Mouse (Mus musculus): Measurements from ENCODE around the gene Nat8f4. TPM values are rescaled to one million over a fixed set of nuclear protein-coding genes. Genes with fewer than 3 reads are reported as not detected.
"Not testable (repeated sequence)": the region's sequence is repeated elsewhere in the genome, so short reads cannot be mapped to it uniquely, and the experiment has no call there.

Nat8f4 gene
- 6.3 and 6.5 TPM in 2 replicates for polyA plus RNA-seq (2015; fragmentation: Nextera tagmentation; extraction: Ambion mirVana)

DNA sequence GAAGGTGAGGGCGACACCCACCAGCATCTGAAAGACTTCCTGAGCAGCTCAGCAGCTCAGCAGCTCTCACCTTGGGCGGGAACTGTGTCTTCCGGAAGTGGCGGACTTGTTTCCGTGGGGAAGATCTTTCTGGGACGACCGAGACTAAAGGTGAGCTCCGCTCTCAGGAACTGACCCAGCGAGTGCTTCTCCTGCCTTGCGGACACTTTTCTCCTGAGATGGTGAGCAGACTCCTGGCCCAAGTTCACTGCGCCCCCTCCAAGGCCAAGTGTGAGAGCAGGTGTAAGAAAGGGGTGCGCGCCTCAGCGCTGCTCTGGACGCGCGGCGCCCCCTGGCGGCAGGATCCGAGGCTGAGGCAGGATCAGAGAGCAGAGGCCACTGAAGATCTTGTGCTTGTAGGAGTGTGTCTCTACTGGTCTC is at the start of gene Nat8f4:
Gene Nat8f4, minus strand, starts transcription at position 243 of the 420 bp plus-strand sequence.
- not testable (repeated sequence) for H3K27ac ChIP-seq (ENCODE audit: low read length); H3K9ac ChIP-seq (replicated peaks; ENCODE audit: low read depth, low read length); H3K9me3 ChIP-seq (ENCODE audit: control insufficient read depth, low read length); H3K27me3 ChIP-seq (replicated peaks; ENCODE audit: control insufficient read depth, insufficient read depth, low read length); H3K36me3 ChIP-seq (ENCODE audit: control insufficient read depth, insufficient read depth); H3K4me1 ChIP-seq (replicated peaks; ENCODE audit: control insufficient read depth, insufficient read depth, low read length)
- WGBS, result 8% methylated on average over 20 of the region's 20 CpGs
- Histone ChIP-seq H3K4me3 (replicated peaks; ENCODE audit: low read length) (peak within 1 kb of the TSS; percentile 39), H3K4me2 (ENCODE audit: low read length) (peak within 1 kb of the TSS; percentile 43)
- ATAC-seq, result peak; percentile 84

DNA sequence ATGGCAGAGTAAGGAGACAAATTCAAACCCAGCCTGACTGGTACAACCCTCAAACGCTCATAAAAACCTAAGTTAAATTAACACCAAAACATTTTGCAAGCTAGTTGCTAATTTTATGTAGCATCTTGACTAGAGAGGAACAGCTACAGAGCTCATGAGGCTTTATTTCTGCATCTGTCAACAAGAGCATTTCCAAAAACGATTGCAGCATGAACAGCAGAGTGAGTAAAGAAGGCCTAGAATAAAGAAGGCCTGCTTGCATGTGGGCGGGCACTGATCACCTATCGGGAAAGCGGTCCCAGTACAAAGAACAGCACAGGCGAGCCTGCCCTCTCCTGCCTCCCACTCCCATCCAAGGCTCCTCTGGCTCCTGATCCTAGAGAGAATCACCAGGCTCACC is 43.9 kb upstream of the Nat8f4 start:
- H3K27ac ChIP-seq (ENCODE audit: low read length), result no peak overlapping the region
- 83% methylated on average over 6 of the region's 6 CpGs for WGBS
- H3K4me3 ChIP-seq (replicated peaks; ENCODE audit: low read length), result no peak overlapping the region
- H3K4me1 ChIP-seq (replicated peaks; ENCODE audit: control insufficient read depth, insufficient read depth, low read length), result no peaks in the 10 kb centered on the region
- H3K9ac ChIP-seq (replicated peaks; ENCODE audit: low read depth, low read length), result no peak overlapping the region
- H3K36me3 ChIP-seq (ENCODE audit: control insufficient read depth, insufficient read depth), result peaks cover 65% of the 10 kb centered on the region
- H3K27me3 ChIP-seq (replicated peaks; ENCODE audit: control insufficient read depth, insufficient read depth, low read length), result no peaks in the 10 kb centered on the region
- H3K9me3 ChIP-seq (ENCODE audit: control insufficient read depth, low read length), result no peaks in the 10 kb centered on the region
- H3K4me2 ChIP-seq (ENCODE audit: low read length), result no peak overlapping the region
- no peak for ATAC-seq

GRCm38 (mm10) chr6:85942469-85942868 is 37.8 kb upstream of the Nat8f4 start:
- no peak overlapping the region for H3K9ac ChIP-seq (replicated peaks; ENCODE audit: low read depth, low read length)
- peaks cover 32% of the 10 kb centered on the region for H3K36me3 ChIP-seq (ENCODE audit: control insufficient read depth, insufficient read depth)
- no peaks in the 10 kb centered on the region for H3K27me3 ChIP-seq (replicated peaks; ENCODE audit: control insufficient read depth, insufficient read depth, low read length)
- no peaks in the 10 kb centered on the region for H3K9me3 ChIP-seq (ENCODE audit: control insufficient read depth, low read length)
- H3K27ac ChIP-seq (ENCODE audit: low read length), result no peak overlapping the region
- H3K4me2 ChIP-seq (ENCODE audit: low read length), result no peak overlapping the region
- ATAC-seq, result no peak
- no peak overlapping the region for H3K4me3 ChIP-seq (replicated peaks; ENCODE audit: low read length)
- WGBS, result 96% methylated on average over 3 of the region's 3 CpGs
- H3K4me1 ChIP-seq (replicated peaks; ENCODE audit: control insufficient read depth, insufficient read depth, low read length), result no peaks in the 10 kb centered on the region

GRCm38 (mm10) chr6:85938701-85939100 is 34.0 kb upstream of the Nat8f4 start:
- no peak overlapping the region for H3K9ac ChIP-seq (replicated peaks; ENCODE audit: low read depth, low read length)
- H3K27me3 ChIP-seq (replicated peaks; ENCODE audit: control insufficient read depth, insufficient read depth, low read length), result no peaks in the 10 kb centered on the region
- 81% methylated on average over 10 of the region's 10 CpGs for WGBS
- H3K9me3 ChIP-seq (ENCODE audit: control insufficient read depth, low read length), result no peaks in the 10 kb centered on the region
- H3K27ac ChIP-seq (ENCODE audit: low read length), result no peak overlapping the region
- no peak overlapping the region for H3K4me3 ChIP-seq (replicated peaks; ENCODE audit: low read length)
- H3K4me1 ChIP-seq (replicated peaks; ENCODE audit: control insufficient read depth, insufficient read depth, low read length), result no peaks in the 10 kb centered on the region
- H3K36me3 ChIP-seq (ENCODE audit: control insufficient read depth, insufficient read depth), result peaks cover 5% of the 10 kb centered on the region
- ATAC-seq, result no peak
- H3K4me2 ChIP-seq (ENCODE audit: low read length), result no peak overlapping the region

GRCm38 (mm10) chr6:85936508-85937465 is 32.1 kb upstream of the Nat8f4 start:
- H3K9me3 ChIP-seq (ENCODE audit: control insufficient read depth, low read length); H3K4me1 ChIP-seq (replicated peaks; ENCODE audit: control insufficient read depth, insufficient read depth, low read length); H3K27ac ChIP-seq (ENCODE audit: low read length); H3K27me3 ChIP-seq (replicated peaks; ENCODE audit: control insufficient read depth, insufficient read depth, low read length); H3K36me3 ChIP-seq (ENCODE audit: control insufficient read depth, insufficient read depth): not testable (repeated sequence)
- WGBS, result 2% methylated on average over 48 of the region's 50 CpGs
- Histone ChIP-seq H3K4me2 (ENCODE audit: low read length) (peak overlapping the region; percentile 82), H3K4me3 (replicated peaks; ENCODE audit: low read length) (peak overlapping the region; percentile 52), H3K9ac (replicated peaks; ENCODE audit: low read depth, low read length) (peak overlapping the region; percentile 65)
- ATAC-seq, result peak; percentile 95

DNA sequence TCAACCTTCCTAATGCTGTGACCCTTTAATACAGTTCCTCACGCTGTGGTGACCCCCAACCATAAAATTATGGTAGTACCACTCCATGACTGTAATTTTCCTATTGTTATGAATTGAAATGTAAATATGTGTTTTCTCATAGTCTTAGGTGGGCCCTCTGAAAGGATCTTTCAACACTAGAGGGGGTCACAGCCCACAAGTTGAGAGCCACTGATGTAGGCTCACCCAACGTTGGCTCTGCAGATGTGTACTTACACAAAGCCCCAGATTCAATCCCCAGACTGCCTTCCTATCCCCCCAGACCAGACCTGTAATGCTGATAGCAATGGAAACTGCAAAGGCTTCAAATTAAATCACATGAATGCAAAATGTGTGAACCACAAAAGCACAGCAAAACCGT is 31.0 kb upstream of the Nat8f4 start:
- no peak overlapping the region for H3K4me2 ChIP-seq (ENCODE audit: low read length)
- H3K27ac ChIP-seq (ENCODE audit: low read length), result no peak overlapping the region
- H3K9ac ChIP-seq (replicated peaks; ENCODE audit: low read depth, low read length), result no peak overlapping the region
- H3K4me1 ChIP-seq (replicated peaks; ENCODE audit: control insufficient read depth, insufficient read depth, low read length), result no peaks in the 10 kb centered on the region
- WGBS, result 70% methylated on average over 3 of the region's 3 CpGs
- no peaks in the 10 kb centered on the region for H3K9me3 ChIP-seq (ENCODE audit: control insufficient read depth, low read length)
- H3K4me3 ChIP-seq (replicated peaks; ENCODE audit: low read length), result no peak overlapping the region
- no peak for ATAC-seq
- H3K36me3 ChIP-seq (ENCODE audit: control insufficient read depth, insufficient read depth), result no peaks in the 10 kb centered on the region
- no peaks in the 10 kb centered on the region for H3K27me3 ChIP-seq (replicated peaks; ENCODE audit: control insufficient read depth, insufficient read depth, low read length)

DNA sequence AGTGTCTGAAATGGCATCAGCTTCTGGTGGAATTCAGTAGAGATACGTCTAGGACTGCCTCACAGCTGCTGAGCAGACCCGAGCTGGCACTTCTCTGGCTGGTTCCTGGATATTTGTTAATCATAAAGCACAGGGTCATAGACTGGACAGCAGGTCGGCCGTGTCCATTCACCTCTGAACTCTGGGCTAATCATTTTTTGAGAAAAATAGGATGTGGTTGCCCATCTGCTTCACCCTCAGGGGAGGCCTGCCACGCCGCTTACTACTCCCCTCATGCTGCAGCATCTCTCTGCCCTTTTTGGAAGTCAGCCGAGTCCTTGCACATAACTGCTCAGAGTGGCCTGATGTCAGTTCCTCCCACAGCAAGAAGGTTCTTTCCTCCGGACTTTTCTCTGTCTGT is 29.4 kb upstream of the Nat8f4 start:
- H3K9ac ChIP-seq (replicated peaks; ENCODE audit: low read depth, low read length), result no peak overlapping the region
- WGBS, result 95% methylated on average over 8 of the region's 8 CpGs
- no peak for ATAC-seq
- peaks cover 8% of the 10 kb centered on the region; the same call in 1 of the 2 replicates for H3K36me3 ChIP-seq (ENCODE audit: control insufficient read depth, insufficient read depth)
- H3K4me1 ChIP-seq (replicated peaks; ENCODE audit: control insufficient read depth, insufficient read depth, low read length), result no peaks in the 10 kb centered on the region
- no peaks in the 10 kb centered on the region for H3K27me3 ChIP-seq (replicated peaks; ENCODE audit: control insufficient read depth, insufficient read depth, low read length)
- H3K27ac ChIP-seq (ENCODE audit: low read length), result no peak overlapping the region
- no peak overlapping the region for H3K4me3 ChIP-seq (replicated peaks; ENCODE audit: low read length)
- no peak overlapping the region for H3K4me2 ChIP-seq (ENCODE audit: low read length)
- no peaks in the 10 kb centered on the region for H3K9me3 ChIP-seq (ENCODE audit: control insufficient read depth, low read length)

- Histone ChIP-seq H3K27me3 (replicated peaks; ENCODE audit: control insufficient read depth, insufficient read depth, low read length) (no peaks in the 10 kb centered on the region), H3K4me1 (replicated peaks; ENCODE audit: control insufficient read depth, insufficient read depth, low read length) (no peaks in the 10 kb centered on the region), H3K4me2 (ENCODE audit: low read length) (no peak overlapping the region), H3K36me3 (ENCODE audit: control insufficient read depth, insufficient read depth) (peaks cover 34% of the 10 kb centered on the region), H3K9me3 (ENCODE audit: control insufficient read depth, low read length) (no peaks in the 10 kb centered on the region), H3K9ac (replicated peaks; ENCODE audit: low read depth, low read length) (no peak overlapping the region), H3K4me3 (replicated peaks; ENCODE audit: low read length) (no peak overlapping the region), H3K27ac (ENCODE audit: low read length) (no peak overlapping the region)
- 85% methylated on average over 1 of the region's 1 CpGs for WGBS
- no peak for ATAC-seq
These were observed 24.6 kb upstream of the Nat8f4 start for GRCm38 (mm10) chr6:85929312-85929711.

DNA sequence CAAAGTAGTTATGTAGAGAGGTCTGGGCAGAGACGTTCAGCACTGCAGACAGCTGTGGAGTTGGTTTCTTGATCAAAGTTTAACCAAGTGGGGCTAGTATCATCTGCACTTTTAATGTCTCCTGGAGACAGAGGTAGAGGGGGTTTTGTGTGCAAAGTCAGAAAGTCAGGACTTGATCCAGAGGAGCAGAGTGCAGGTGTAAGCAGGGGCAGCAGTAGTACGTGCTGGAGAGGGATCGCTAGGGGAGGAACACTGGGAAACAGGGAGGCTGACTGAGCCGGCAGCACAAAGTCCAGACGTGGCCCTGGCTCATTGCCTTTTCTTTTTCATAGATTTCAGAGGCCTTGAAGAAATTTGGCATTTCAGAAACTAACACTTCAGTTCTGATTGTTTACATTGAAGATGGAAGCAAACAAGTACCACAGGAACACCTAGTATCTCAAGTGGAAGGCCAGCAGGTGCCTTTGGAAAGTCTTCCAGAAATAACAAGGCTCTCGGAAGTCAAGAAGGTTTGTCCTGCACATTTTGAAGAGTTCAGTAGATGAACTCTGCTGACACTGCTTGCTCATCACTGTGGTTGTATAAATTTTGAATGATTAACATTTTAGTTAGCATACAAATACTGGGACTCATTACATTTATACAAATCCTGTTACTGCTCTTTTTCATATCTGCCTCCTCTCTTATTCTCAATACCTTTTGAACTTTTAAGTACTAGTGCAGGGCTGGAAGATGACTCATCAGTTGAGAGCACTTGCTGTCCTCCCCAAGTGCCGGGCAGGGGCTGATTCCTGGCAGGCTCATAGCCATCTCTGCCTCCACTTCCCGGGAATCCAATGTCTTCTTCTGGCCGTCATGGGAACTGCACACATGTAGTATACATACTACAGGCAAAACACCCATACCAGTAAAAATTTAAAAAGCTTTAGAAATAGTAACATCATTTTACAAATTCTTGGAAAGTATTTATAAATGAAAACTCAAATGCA is 23.1 kb upstream of the Nat8f4 start:
- H3K4me2 ChIP-seq (ENCODE audit: low read length), result no peak overlapping the region
- no peaks in the 10 kb centered on the region for H3K9me3 ChIP-seq (ENCODE audit: control insufficient read depth, low read length)
- no peak overlapping the region for H3K4me3 ChIP-seq (replicated peaks; ENCODE audit: low read length)
- H3K36me3 ChIP-seq (ENCODE audit: control insufficient read depth, insufficient read depth), result peaks cover 34% of the 10 kb centered on the region
- no peaks in the 10 kb centered on the region for H3K4me1 ChIP-seq (replicated peaks; ENCODE audit: control insufficient read depth, insufficient read depth, low read length)
- 91% methylated on average over 9 of the region's 9 CpGs for WGBS
- no peak for ATAC-seq
- no peak overlapping the region for H3K27ac ChIP-seq (ENCODE audit: low read length)
- no peaks in the 10 kb centered on the region for H3K27me3 ChIP-seq (replicated peaks; ENCODE audit: control insufficient read depth, insufficient read depth, low read length)
- no peak overlapping the region for H3K9ac ChIP-seq (replicated peaks; ENCODE audit: low read depth, low read length)

All from forebrain, embryonic 16.5 days (tissue).